Mouse (Mus musculus): Measurements from ENCODE around the gene Wars. TPM values are rescaled to one million over a fixed set of nuclear protein-coding genes. Genes with fewer than 3 reads are reported as not detected.

Wars gene
- total RNA-seq, 4 experiments from 2014 or later, result 82.6 to 97.2 (median 90.6) TPM

GRCm38 (mm10) chr12:108826282-108826957, 67.6 kb downstream of the Wars start:
- no peak for DNase-seq (ENCODE audit: low spot score in 2 of 2)

GRCm38 (mm10) chr12:108825561-108826224, 68.3 kb downstream of the Wars start:
- no peak for DNase-seq (ENCODE audit: low spot score in 2 of 2)

GRCm38 (mm10) chr12:108824225-108824874, 69.6 kb downstream of the Wars start:
- no peak for DNase-seq (ENCODE audit: low spot score in 2 of 2)

- no peak for DNase-seq (ENCODE audit: low spot score in 2 of 2)
Measured at GRCm38 (mm10) chr12:108823036-108823435, 70.9 kb downstream of the Wars start.

- no peak for DNase-seq (ENCODE audit: low spot score in 2 of 2)
Measured at GRCm38 (mm10) chr12:108820461-108820860, 73.5 kb downstream of the Wars start.

GRCm38 (mm10) chr12:108816569-108816968, 77.4 kb downstream of the Wars start:
- DNase-seq (ENCODE audit: low spot score in 2 of 2), result no peak

GRCm38 (mm10) chr12:108814470-108814869, 79.5 kb downstream of the Wars start:
- DNase-seq (ENCODE audit: low spot score in 2 of 2), result no peak

- DNase-seq (ENCODE audit: low spot score in 2 of 2), result no peak
Measured at GRCm38 (mm10) chr12:108812463-108812862, 81.5 kb downstream of the Wars start.

- DNase-seq (ENCODE audit: low spot score in 2 of 2), result no peak
Measured at GRCm38 (mm10) chr12:108811133-108811532, 82.8 kb downstream of the Wars start.

GRCm38 (mm10) chr12:108810309-108810708, 83.7 kb downstream of the Wars start:
- no peak for DNase-seq (ENCODE audit: low spot score in 2 of 2)

Small RNAs within 50 kb of the gene (microRNA-seq; reads per million reads assigned to microRNA genes)
- gene Mir345, result 47.2 to 62.9 reads per million in 2 experiments

Other genes starting within 250 kb of the Wars start
- 1 to 10 TPM; 3.9 to 5.8 (median 5.5) TPM for gene Degs2, start 191.9 kb downstream of the Wars start, total RNA-seq (2022)
- 10 to 100 TPM; 43.9 to 50.6 (median 48.8) TPM for gene Yy1, start 101.2 kb downstream of the Wars start, total RNA-seq (2022)
- 10 to 100 TPM; 18.4 to 28.4 (median 21.8) TPM for gene Slc25a29, start 58.3 kb downstream of the Wars start, total RNA-seq (2022)
- gene Slc25a47, start 58.1 kb downstream of the Wars start, total RNA-seq (2022), result 10 to 100 TPM in 1 of 4 experiments, 1 to 10 TPM in 3; 8.1 to 10.8 (median 9.0) TPM
- gene Wdr25, start 543 bp downstream of the Wars start, total RNA-seq (2022), result 10 to 100 TPM in 3 of 4 experiments, 1 to 10 TPM in 1; 9.9 to 15.6 (median 12.6) TPM
- gene Begain, start 174.0 kb upstream of the Wars start, total RNA-seq (2022), result 100 to 1,000 TPM; 112 to 129 (median 120) TPM